Mouse (Mus musculus) cerebellum, adult 2 months (tissue): ENCODE results near the gene Scn9a. TPM values are rescaled to one million over a fixed set of nuclear protein-coding genes. Genes with fewer than 3 reads are reported as not detected.

ENCODE experiments used
- DNase-seq, 2 experiments: peaks; one replicate each; pipeline ENCODE4 v3.0.0; 2021
- H3K27ac ChIP-seq: fragments of 200-500 bp; 2 replicates; pipeline ENCODE4 v1.5.1; 2012; ENCODE audit warnings: low read length, control low read depth, inconsistent platforms; ENCODE audit not compliant: insufficient read depth
- H3K27me3 ChIP-seq: fragments of 200-500 bp; 2 replicates; pipeline ENCODE4 v1.6.1; 2012; ENCODE audit warnings: inconsistent platforms, mild to moderate bottlenecking, low read length, moderate library complexity; ENCODE audit not compliant: control insufficient read depth, insufficient read depth
- H3K4me1 ChIP-seq: fragments of 200-500 bp; 2 replicates; pipeline ENCODE4 v1.6.1; 2011; ENCODE audit warnings: low read length; ENCODE audit not compliant: control insufficient read depth, insufficient read depth
- H3K4me3 ChIP-seq: fragments of 200-500 bp; replicated peaks from 2 replicates; pipeline ENCODE3; 2011; ENCODE audit warnings: mild to moderate bottlenecking, low read depth, low read length, control low read depth; ENCODE audit not compliant: insufficient read depth
- CTCF ChIP-seq: fragments of 200-500 bp; IDR thresholded peaks from 2 replicates; pipeline ENCODE4 v1.5.1; 2011; ENCODE audit warnings: low read depth, mild to moderate bottlenecking, control low read depth, low read length, moderate library complexity, borderline replicate concordance; ENCODE audit not compliant: insufficient read depth
- POLR2A ChIP-seq: fragments of 200-500 bp; IDR thresholded peaks from 2 replicates; pipeline ENCODE4 v1.6.1; 2011; ENCODE audit warnings: low read length, control low read depth, borderline replicate concordance; ENCODE audit not compliant: insufficient read depth
- WGBS: fragments of 180-500 bp; shearing (Covaris S2); methylation state at CpG from one replicate; pipeline ENCODE4 v1.1.7; 2018; 5-methylcytosine and 5-hydroxymethylcytosine counted together
- polyA plus RNA-seq: library from polyadenylated mRNA; depleted of rRNA; stranded (reverse); fragments of >200 nt; gene quantifications from 2 replicates; pipeline ENCODE4 v1.2.3, GENCODE M21; 2012

The Scn9a gene
- polyA plus RNA-seq, 1 experiment, result 0.72 TPM

DNA sequence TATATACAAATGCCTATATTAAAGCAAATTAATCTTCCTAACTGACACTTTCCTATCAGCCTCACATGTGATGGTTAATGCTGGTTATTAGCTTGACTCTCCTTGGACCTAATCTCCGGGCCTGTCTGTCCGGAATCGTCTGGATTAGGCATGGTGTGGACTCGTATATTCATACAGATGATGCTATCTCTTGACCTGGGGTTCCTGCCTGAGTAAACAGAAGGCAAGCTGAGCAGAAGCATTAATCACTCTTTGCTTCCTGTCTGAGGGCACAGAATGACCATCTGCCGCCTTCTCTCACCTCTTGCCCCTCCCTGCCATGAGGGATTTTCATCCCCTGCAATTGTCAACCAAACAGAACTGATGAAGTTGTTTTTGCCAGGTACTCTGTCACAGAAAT lies 38.6 kb downstream of the Scn9a start:
- Histone ChIP-seq H3K4me3 (no peak overlapping the region), H3K27me3 (no peaks in the 10 kb centered on the region), H3K4me1 (no peaks in the 10 kb centered on the region), H3K27ac (no peak overlapping the region)
- DNase-seq, result no peak
- TF ChIP-seq POLR2A (no peak), CTCF (no peak)
- 55% methylated on average over 5 of the region's 5 CpGs for WGBS

DNA sequence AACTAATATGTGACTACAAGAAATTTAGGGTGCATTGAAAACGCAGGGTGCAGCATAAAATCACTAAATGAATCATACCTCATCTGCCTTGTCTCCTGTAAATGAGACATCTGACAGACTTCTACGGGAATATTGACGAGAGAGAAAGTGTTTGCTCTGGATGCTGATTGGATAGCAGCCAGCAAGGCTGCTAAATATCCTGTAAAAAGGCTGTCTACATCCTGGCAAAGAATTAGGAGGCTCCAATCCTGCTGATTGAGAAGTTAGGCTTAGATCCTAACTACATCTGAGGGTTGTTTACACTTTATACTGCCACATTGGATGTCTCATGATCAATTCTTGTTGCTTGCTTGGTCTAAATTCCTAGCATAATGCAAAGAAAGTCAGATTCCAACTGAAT lies 44.6 kb downstream of the Scn9a start:
- 36% methylated on average over 3 of the region's 3 CpGs for WGBS
- TF ChIP-seq POLR2A (no peak), CTCF (no peak)
- Histone ChIP-seq H3K4me3 (no peak overlapping the region), H3K27me3 (no peaks in the 10 kb centered on the region), H3K4me1 (no peaks in the 10 kb centered on the region), H3K27ac (no peak overlapping the region)
- DNase-seq, result no peak

- TF ChIP-seq CTCF (no peak), POLR2A (no peak)
- Histone ChIP-seq H3K27me3 (no peaks in the 10 kb centered on the region), H3K4me3 (no peak overlapping the region), H3K4me1 (no peaks in the 10 kb centered on the region), H3K27ac (no peak overlapping the region)
- WGBS, result 70% methylated on average over 5 of the region's 5 CpGs
- DNase-seq, result no peak
These were observed 54.5 kb downstream of the Scn9a start for GRCm38 (mm10) chr2:66580026-66580808.

GRCm38 (mm10) chr2:66548254-66548653 lies 86.5 kb downstream of the Scn9a start:
- TF ChIP-seq CTCF, result no peak
- TF ChIP-seq POLR2A, result no peak
- 83% methylated on average over 3 of the region's 3 CpGs for WGBS
- DNase-seq, result no peak

DNA sequence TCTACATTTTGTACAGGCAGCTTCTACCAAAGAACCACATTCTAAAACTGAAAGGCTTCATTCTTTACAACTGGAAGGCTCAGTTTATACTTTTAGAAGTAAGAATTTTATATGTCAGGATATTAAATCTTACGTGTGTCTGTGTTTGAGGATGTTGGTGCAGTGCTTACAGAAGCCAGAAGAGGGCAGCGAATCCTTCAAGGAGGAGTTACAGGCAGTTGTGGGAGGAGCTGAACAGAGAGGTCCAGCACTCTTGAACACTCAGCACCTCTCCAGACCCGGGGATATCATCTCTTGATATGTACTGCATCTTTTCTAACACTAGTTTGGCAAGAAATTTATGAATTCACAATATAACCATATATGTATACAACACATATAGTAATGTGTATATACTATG lies 114.8 kb downstream of the Scn9a start:
- Histone ChIP-seq H3K4me3 (no peak overlapping the region), H3K27me3 (no peaks in the 10 kb centered on the region), H3K4me1 (no peaks in the 10 kb centered on the region), H3K27ac (no peak overlapping the region)
- WGBS, result 70% methylated on average over 3 of the region's 3 CpGs
- DNase-seq, result no peak
- no peak for TF ChIP-seq POLR2A
- no peak for TF ChIP-seq CTCF

More at GRCm38 (mm10) chr2:66548254-66548653, 86.5 kb downstream of the Scn9a start:
- Histone ChIP-seq H3K4me1 (no peaks in the 10 kb centered on the region), H3K27me3 (no peaks in the 10 kb centered on the region), H3K27ac (no peak overlapping the region), H3K4me3 (no peak overlapping the region)

DNA sequence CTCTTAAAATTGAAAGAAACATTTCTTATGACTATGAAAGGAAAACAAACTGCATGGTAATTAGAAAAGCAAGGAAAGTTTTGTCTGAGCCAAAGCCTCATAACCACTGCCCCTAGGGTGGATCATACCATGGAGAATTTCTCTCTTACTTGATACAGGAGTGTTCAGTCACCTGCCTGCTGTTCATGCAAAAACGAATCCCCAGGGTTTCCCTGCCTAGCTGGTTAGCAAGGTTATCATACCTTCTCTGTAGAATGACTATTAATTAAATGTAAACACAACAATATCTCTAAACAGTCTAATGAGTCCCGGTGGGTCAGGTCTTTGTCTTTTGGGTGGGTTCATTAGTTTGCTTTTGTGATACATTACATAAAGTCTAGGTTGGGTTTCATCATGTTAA lies 123.3 kb downstream of the Scn9a start:
- H3K27ac ChIP-seq, result no peak overlapping the region
- TF ChIP-seq CTCF, result no peak
- H3K4me3 ChIP-seq, result no peak overlapping the region
- no peaks in the 10 kb centered on the region for H3K4me1 ChIP-seq
- no peak for DNase-seq
- WGBS, result 76% methylated on average over 2 of the region's 2 CpGs
- H3K27me3 ChIP-seq, result no peaks in the 10 kb centered on the region

GRCm38 (mm10) chr2:66508032-66508431 lies 126.7 kb downstream of the Scn9a start:
- TF ChIP-seq CTCF, result no peak
- no peak for TF ChIP-seq POLR2A
- no peaks in the 10 kb centered on the region for H3K4me1 ChIP-seq
- H3K4me3 ChIP-seq, result no peak overlapping the region
- H3K27me3 ChIP-seq, result no peaks in the 10 kb centered on the region
- no peak overlapping the region for H3K27ac ChIP-seq
- no peak for DNase-seq
- WGBS, result 84% methylated on average over 3 of the region's 3 CpGs

GRCm38 (mm10) chr2:66507616-66508015 lies 127.1 kb downstream of the Scn9a start:
- WGBS, result 93% methylated on average over 1 of the region's 1 CpGs
- no peak overlapping the region for H3K27ac ChIP-seq
- no peaks in the 10 kb centered on the region for H3K4me1 ChIP-seq
- H3K4me3 ChIP-seq, result no peak overlapping the region
- TF ChIP-seq POLR2A (no peak), CTCF (no peak)
- DNase-seq, result no peak
- H3K27me3 ChIP-seq, result no peaks in the 10 kb centered on the region
